Mouse (Mus musculus): ENCODE measurements around the gene Gm20696. TPM values are rescaled to one million over a fixed set of nuclear protein-coding genes. Genes with fewer than 3 reads are reported as not detected.

Gene Gm20696
- polyA plus RNA-seq, 1 experiment from 2014 or later = 4.2 TPM

DNA sequence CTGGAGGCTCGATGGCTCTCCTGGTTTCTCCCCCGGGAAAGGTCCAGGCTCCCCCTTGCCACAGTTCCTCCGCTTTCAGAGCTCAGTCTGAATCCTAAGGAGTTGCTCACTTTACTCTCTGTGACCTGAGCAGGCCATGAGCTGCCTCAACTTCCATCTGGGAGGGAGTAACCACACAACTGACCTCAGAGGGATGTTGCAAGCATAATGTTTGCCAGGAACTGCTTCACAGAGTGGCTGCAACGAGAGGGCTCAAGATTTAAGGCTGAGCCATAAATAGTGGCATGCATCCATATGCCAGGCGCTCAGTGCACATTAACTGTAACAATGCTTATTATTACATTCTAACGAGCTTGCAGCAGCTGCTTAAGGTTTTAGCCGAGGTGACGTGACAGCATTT is 29.8 kb downstream of the Gm20696 start:
- ATAC-seq (ENCODE audit: insufficient number of reproducible peaks, low FRiP score, low TSS enrichment, low read depth) = no peak
- no peak overlapping the region for H3K4me3 ChIP-seq
- no peak overlapping the region for H3K4me2 ChIP-seq
- 46% methylated on average over 8 of the region's 8 CpGs for WGBS
- no peak overlapping the region for H3K27ac ChIP-seq
- H3K9me3 ChIP-seq = no peaks in the 10 kb centered on the region
- H3K27me3 ChIP-seq = no peaks in the 10 kb centered on the region
- peaks cover 10% of the 10 kb centered on the region; the same call in 1 of the 2 replicates for H3K4me1 ChIP-seq
- no peak overlapping the region for H3K9ac ChIP-seq
- no peaks in the 10 kb centered on the region; the same call in 1 of the 2 replicates for H3K36me3 ChIP-seq

DNA sequence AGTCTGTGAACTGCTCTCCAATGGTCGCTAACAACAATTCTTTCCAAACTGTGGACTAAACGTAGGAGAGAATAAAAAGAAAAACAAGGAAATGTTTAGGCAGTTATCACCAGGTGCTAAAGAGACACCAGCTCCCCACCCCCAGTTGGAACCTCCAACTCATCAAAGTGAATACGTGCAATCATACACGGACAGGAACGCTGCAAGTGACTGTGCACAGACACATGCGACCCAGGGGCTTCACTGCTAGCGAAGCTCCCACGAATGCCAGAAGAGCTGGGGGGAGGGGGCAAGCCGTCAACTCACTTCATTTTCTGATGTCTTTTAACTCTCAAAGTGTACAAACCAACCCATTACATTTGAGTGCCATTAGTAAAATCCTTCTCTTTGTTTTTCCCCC is 30.5 kb downstream of the Gm20696 start:
- Histone ChIP-seq H3K9me3 (no peaks in the 10 kb centered on the region), H3K27me3 (no peaks in the 10 kb centered on the region), H3K27ac (no peak overlapping the region), H3K36me3 (no peaks in the 10 kb centered on the region; the same call in 1 of the 2 replicates), H3K4me3 (no peak overlapping the region), H3K4me1 (peaks cover 10% of the 10 kb centered on the region; the same call in 1 of the 2 replicates), H3K9ac (no peak overlapping the region), H3K4me2 (no peak overlapping the region)
- ATAC-seq (ENCODE audit: insufficient number of reproducible peaks, low FRiP score, low TSS enrichment, low read depth) = no peak
- WGBS = 62% methylated on average over 9 of the region's 9 CpGs

DNA sequence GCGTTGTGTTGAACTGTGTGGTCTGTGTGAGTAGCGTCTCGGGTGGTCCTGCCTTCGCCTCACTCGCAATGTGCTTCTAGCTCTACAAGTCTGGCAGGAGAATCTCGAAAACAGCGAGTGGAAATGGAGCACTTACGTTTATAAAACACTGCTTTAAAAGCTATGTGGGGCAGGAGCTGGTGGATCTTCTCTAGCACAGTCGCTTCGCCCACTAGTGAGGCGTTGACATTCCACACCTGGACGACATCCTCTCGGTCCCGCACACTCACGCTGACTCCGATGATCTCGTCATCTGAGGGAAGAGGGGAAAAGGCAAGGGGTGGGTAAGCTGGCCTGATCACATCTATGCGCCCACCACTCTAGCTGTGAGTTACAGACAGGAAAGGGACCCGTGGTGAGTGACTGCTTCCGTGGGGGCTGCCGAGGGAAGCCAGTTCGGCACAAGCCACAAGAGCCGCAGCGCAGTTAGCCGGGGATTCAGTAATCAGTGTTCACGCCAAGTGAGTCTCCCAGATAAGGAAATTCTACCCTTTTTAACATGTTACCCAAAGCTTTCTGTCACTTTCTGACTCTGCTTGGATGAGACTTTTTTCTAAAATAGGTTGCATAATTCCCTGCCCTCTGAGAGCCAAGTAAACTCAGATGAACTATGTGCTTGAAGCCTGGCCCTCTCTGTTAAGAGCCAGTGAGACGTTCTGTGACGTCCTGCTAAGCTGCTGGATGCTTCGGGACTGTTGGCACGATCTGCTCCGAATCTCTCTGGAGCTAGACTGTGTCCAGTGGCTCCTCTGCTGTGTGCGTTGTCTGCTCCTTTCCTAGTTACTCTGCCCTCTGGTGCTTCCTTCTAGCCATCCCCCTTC is 34.2 kb downstream of the Gm20696 start:
- H3K4me3 ChIP-seq = no peak overlapping the region
- peaks cover 3% of the 10 kb centered on the region; the same call in 1 of the 2 replicates for H3K36me3 ChIP-seq
- no peak for ATAC-seq (ENCODE audit: insufficient number of reproducible peaks, low FRiP score, low TSS enrichment, low read depth)
- peaks cover 6% of the 10 kb centered on the region; the same call in 1 of the 2 replicates for H3K4me1 ChIP-seq
- no peak overlapping the region for H3K27ac ChIP-seq
- H3K9me3 ChIP-seq = no peaks in the 10 kb centered on the region
- no peaks in the 10 kb centered on the region for H3K27me3 ChIP-seq
- H3K9ac ChIP-seq = no peak overlapping the region
- 89% methylated on average over 32 of the region's 32 CpGs for WGBS
- H3K4me2 ChIP-seq = no peak overlapping the region

DNA sequence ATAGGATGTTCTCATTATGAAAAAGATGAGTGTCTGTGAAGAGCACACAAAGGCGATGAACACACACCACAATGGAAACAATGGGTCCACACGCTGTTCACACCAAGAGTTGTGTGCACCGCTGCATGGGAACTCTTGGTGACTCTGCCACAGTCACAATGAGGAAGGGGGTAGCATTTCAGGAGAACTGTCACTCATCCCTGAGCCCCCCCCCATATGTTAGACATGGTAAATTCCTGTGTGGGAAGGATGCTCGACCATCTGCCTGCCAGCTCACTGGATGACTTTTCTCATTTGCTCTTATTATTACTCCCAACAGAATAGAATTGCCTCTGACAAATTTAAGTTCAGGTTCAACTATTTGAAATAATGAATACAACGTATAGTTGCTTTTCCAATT is 35.0 kb downstream of the Gm20696 start:
- no peak for ATAC-seq (ENCODE audit: insufficient number of reproducible peaks, low FRiP score, low TSS enrichment, low read depth)
- WGBS = 83% methylated on average over 5 of the region's 5 CpGs
- Histone ChIP-seq H3K27me3 (no peaks in the 10 kb centered on the region), H3K9ac (no peak overlapping the region), H3K4me2 (no peak overlapping the region), H3K36me3 (peaks cover 3% of the 10 kb centered on the region; the same call in 1 of the 2 replicates), H3K9me3 (no peaks in the 10 kb centered on the region), H3K4me1 (peaks cover 6% of the 10 kb centered on the region), H3K27ac (no peak overlapping the region), H3K4me3 (no peak overlapping the region)

DNA sequence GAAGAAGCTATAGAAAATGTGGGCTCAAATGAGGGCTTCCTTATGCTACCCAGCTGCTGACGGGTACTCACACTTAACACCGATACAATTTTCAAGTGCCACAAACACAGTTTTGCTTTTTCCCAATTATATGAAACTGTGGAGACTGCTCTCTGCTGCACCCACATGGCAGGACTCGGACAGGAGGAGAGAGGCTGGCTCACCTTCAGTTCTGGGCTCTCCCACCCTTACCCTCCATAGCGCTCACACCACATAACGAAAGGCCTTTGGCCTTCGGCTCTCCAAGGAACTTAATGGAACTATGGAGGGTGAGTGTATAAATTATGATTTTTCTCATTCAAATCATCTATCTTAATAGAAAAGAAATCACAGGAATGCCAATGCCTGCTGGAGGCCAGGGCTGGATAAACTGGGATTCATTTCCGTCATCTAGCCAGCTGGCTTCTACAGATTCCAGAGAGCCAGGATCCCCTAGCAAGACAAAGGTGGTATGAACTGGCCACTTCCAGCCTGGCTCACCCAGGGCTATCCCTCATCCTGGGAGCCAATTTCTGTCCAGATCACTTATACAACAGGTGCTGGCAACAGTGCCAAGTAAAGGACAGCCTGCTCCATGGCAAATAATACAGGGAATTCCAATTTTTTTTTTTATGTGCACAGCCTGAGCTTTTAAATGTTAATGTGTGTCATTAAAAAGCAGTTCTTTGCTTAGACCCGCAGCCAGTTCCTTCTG is 36.7 kb downstream of the Gm20696 start:
- H3K27me3 ChIP-seq = no peaks in the 10 kb centered on the region
- H3K36me3 ChIP-seq = peaks cover 3% of the 10 kb centered on the region; the same call in 1 of the 2 replicates
- WGBS = 71% methylated on average over 8 of the region's 8 CpGs
- H3K4me1 ChIP-seq = peaks cover 5% of the 10 kb centered on the region
- no peak for ATAC-seq (ENCODE audit: insufficient number of reproducible peaks, low FRiP score, low TSS enrichment, low read depth)
- no peak overlapping the region for H3K4me2 ChIP-seq
- H3K9me3 ChIP-seq = no peaks in the 10 kb centered on the region
- no peak overlapping the region for H3K9ac ChIP-seq
- no peak overlapping the region for H3K27ac ChIP-seq
- H3K4me3 ChIP-seq = no peak overlapping the region

DNA sequence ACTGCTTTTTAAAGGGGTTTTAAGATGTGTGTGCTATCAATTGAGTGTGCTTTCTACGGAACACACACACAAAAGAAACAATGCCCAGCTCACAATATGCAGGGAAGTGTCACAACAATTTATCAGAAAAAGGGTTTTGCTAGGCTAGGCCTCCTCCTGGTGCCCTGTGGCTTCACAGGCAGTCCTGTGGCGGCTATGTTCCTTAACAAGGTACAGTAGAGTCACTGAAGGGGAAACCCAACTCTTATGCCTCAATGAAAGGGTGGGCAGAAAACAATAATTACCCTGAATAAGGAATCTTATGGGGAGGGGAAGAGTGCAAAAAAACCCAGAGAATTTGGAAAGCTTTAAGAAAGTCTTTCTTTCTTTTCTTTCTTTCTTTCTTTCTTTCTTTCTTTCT is 40.2 kb downstream of the Gm20696 start:
- Histone ChIP-seq H3K9ac (no peak overlapping the region), H3K36me3 (0 out of 2 replicates have a peak, but pooled peaks cover 3% of the 10 kb centered on the region), H3K27ac (no peak overlapping the region), H3K27me3 (no peaks in the 10 kb centered on the region), H3K4me2 (no peak overlapping the region), H3K4me3 (no peak overlapping the region), H3K9me3 (no peaks in the 10 kb centered on the region), H3K4me1 (peaks cover 9% of the 10 kb centered on the region)
- 88% methylated on average over 2 of the region's 2 CpGs for WGBS
- ATAC-seq (ENCODE audit: insufficient number of reproducible peaks, low FRiP score, low TSS enrichment, low read depth) = no peak

DNA sequence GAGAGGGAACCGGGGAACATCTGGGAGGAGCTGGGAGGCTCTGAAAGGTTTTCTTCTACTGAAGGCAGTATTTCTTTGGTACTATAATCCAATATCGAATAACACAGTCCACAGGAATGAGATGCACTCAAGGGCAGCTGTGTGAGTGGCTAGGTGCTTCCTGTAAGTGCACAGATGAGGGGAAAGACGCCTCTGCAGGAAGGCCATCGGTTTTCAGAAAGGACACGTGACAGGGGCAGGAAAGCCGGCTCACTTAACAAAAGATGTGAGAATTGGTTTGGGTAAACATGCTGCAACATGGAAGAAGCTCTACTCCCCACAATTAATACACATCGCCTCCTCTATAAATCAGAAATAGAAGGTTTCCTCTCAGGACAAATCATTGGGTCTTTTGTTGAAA is 40.8 kb downstream of the Gm20696 start:
- Histone ChIP-seq H3K4me1 (peaks cover 13% of the 10 kb centered on the region), H3K4me3 (no peak overlapping the region), H3K36me3 (0 out of 2 replicates have a peak, but pooled peaks cover 3% of the 10 kb centered on the region), H3K27me3 (no peaks in the 10 kb centered on the region), H3K9ac (no peak overlapping the region), H3K27ac (no peak overlapping the region), H3K9me3 (no peaks in the 10 kb centered on the region), H3K4me2 (no peak overlapping the region)
- WGBS = 46% methylated on average over 7 of the region's 7 CpGs
- no peak for ATAC-seq (ENCODE audit: insufficient number of reproducible peaks, low FRiP score, low TSS enrichment, low read depth)

DNA sequence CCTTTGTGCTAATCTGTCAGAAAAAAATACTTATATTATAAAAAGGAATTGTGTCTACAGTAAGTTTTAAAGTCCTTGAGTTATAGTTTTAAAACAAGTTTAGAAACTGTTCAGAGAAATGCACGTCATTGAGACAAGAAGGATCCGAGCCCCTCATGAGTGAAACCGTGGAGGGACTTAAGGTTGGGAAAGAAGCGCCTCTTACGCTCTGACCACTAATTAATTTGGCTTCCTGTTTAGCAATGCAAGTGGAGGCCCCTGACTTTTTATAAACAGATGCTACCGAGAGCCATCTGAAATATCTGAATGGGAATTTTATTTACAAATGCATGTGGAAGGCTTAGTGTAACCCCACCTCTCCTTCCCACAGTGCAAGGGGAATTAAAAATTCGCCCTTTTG is 41.3 kb downstream of the Gm20696 start:
- Histone ChIP-seq H3K27me3 (no peaks in the 10 kb centered on the region), H3K4me3 (no peak overlapping the region), H3K9me3 (no peaks in the 10 kb centered on the region), H3K4me1 (peaks cover 13% of the 10 kb centered on the region), H3K27ac (no peak overlapping the region), H3K9ac (no peak overlapping the region), H3K36me3 (0 out of 2 replicates have a peak, but pooled peaks cover 3% of the 10 kb centered on the region), H3K4me2 (no peak overlapping the region)
- 68% methylated on average over 7 of the region's 7 CpGs for WGBS
- no peak for ATAC-seq (ENCODE audit: insufficient number of reproducible peaks, low FRiP score, low TSS enrichment, low read depth)

DNA sequence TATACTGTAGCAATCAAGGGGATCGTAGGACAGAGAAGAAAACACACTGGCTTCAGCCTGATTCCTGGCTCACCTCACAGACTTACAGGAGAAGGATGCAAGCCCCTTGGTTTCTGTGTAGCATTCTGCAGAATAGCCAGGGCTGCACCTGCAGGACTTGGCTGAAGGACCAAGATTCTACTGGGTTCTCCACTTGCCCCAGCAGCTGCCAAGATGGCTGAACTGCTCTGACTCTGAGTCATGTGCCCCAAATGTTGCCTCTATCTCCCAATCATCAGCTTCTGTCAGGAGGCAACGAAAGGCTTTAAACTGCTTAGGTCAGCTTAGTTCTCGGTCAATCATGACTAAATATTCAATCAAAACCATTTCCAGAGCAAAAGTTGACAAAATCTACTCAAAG is 42.1 kb downstream of the Gm20696 start:
- no peaks in the 10 kb centered on the region for H3K27me3 ChIP-seq
- 84% methylated on average over 3 of the region's 3 CpGs for WGBS

DNA sequence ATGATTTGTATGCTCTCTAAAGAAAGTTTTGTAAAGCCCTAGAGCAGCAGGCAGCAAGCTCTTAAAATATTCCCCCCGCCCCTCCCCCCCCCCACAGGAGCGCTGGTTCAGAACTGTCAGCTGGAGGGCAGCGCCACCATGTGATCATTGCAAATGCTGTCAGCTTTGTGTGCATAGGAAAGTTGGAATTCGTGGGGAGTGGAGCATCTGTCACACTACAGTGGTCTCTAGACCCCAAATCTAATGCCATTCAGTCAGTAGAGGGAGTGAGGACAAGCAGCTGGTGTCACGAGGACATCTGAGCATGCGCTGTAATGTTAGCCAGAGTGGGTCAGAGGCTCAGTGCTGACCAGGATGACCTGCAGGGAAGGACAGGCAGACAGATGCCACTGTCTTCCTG is 43.0 kb downstream of the Gm20696 start:
- ATAC-seq (ENCODE audit: insufficient number of reproducible peaks, low FRiP score, low TSS enrichment, low read depth) = no peak
- H3K27ac ChIP-seq = no peak overlapping the region
- no peaks in the 10 kb centered on the region for H3K27me3 ChIP-seq
- no peak overlapping the region for H3K4me3 ChIP-seq
- no peak overlapping the region for H3K4me2 ChIP-seq
- no peak overlapping the region for H3K9ac ChIP-seq
- 0 out of 2 replicates have a peak, but pooled peaks cover 3% of the 10 kb centered on the region for H3K36me3 ChIP-seq
- no peaks in the 10 kb centered on the region for H3K9me3 ChIP-seq
- peaks cover 22% of the 10 kb centered on the region for H3K4me1 ChIP-seq
- WGBS = 20% methylated on average over 6 of the region's 6 CpGs

More for the DNA sequence above, 42.1 kb downstream of the Gm20696 start:
- Histone ChIP-seq H3K27ac (no peak overlapping the region), H3K9me3 (no peaks in the 10 kb centered on the region), H3K36me3 (0 out of 2 replicates have a peak, but pooled peaks cover 3% of the 10 kb centered on the region), H3K4me3 (no peak overlapping the region), H3K4me1 (peaks cover 17% of the 10 kb centered on the region), H3K9ac (no peak overlapping the region), H3K4me2 (no peak overlapping the region)
- ATAC-seq (ENCODE audit: insufficient number of reproducible peaks, low FRiP score, low TSS enrichment, low read depth) = no peak

DNA sequence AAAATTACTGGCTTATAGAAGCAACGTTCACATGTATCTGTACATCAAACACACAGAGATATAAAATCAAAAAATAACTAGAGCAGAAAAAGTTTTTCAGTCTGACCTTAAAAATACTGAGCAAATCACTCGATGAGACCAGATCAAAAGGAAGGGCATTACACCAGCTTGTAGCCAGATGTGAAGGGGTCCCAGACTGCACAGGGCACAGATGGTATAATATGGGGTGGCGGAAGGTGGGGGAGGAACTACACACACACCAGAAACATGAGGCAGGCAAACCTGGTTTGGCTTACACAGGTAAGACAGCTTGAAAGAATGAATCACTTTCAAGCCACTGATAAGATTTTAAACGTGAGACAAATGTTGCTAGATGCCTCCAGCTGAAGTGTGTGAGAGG is 45.4 kb downstream of the Gm20696 start:
- WGBS = 35% methylated on average over 4 of the region's 4 CpGs
- no peaks in the 10 kb centered on the region for H3K27me3 ChIP-seq

DNA sequence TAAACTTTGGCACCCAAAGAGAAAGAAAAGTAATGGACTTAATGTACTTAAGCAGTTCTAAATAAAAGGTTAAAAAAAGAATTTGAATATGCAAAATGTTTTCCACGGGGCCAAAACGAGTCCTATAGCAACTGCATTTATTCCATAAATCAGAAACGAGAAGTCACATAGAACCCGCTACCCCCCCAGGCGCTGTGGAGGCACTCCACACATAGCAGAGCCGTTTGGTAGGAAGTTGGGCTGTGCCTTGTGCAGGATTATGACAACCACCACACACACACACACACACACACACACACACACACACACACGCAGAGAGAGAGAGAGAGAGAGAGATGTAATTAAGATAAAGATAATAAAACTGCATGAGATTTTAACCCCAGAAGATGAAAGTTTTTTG is 46.1 kb downstream of the Gm20696 start:
- no peaks in the 10 kb centered on the region for H3K9me3 ChIP-seq
- no peak overlapping the region for H3K27ac ChIP-seq
- H3K27me3 ChIP-seq = no peaks in the 10 kb centered on the region
- no peak for ATAC-seq (ENCODE audit: insufficient number of reproducible peaks, low FRiP score, low TSS enrichment, low read depth)
- H3K36me3 ChIP-seq = no peaks in the 10 kb centered on the region
- no peak overlapping the region for H3K4me2 ChIP-seq
- no peak overlapping the region for H3K4me3 ChIP-seq
- H3K9ac ChIP-seq = no peak overlapping the region
- H3K4me1 ChIP-seq = peaks cover 23% of the 10 kb centered on the region
- WGBS = 35% methylated on average over 7 of the region's 7 CpGs

More for the DNA sequence above, 45.4 kb downstream of the Gm20696 start:
- H3K9me3 ChIP-seq = no peaks in the 10 kb centered on the region
- H3K4me1 ChIP-seq = peaks cover 20% of the 10 kb centered on the region
- H3K36me3 ChIP-seq = no peaks in the 10 kb centered on the region
- H3K9ac ChIP-seq = no peak overlapping the region
- no peak overlapping the region for H3K4me2 ChIP-seq
- H3K27ac ChIP-seq = no peak overlapping the region
- no peak overlapping the region for H3K4me3 ChIP-seq
- no peak for ATAC-seq (ENCODE audit: insufficient number of reproducible peaks, low FRiP score, low TSS enrichment, low read depth)

Measured in limb, embryonic 15.5 days (tissue).